Mouse (Mus musculus): ENCODE measurements around the gene Map3k20. TPM values are rescaled to one million over a fixed set of nuclear protein-coding genes. Genes with fewer than 3 reads are reported as not detected.

Map3k20 gene
- polyA plus RNA-seq, 1 experiment from 2014 or later, result 6.1 TPM

- Histone ChIP-seq H3K4me3 (ENCODE audit: low read depth, low read length) (no peak overlapping the region), H3K4me1 (ENCODE audit: control insufficient read depth, insufficient read depth, low read length) (no peaks in the 10 kb centered on the region)
Measured at GRCm38 (mm10) chr2:72352756-72353155, 67.3 kb downstream of the Map3k20 start.

GRCm38 (mm10) chr2:72356471-72356870 lies 71.0 kb downstream of the Map3k20 start:
- 93% methylated on average over 10 of the region's 10 CpGs for WGBS

More at GRCm38 (mm10) chr2:72352756-72353155, 67.3 kb downstream of the Map3k20 start:
- Histone ChIP-seq H3K36me3 (ENCODE audit: control insufficient read depth, insufficient read depth, low read length) (no peaks in the 10 kb centered on the region), H3K27ac (ENCODE audit: low read depth, low read length) (no peak overlapping the region), H3K9ac (replicated peaks; ENCODE audit: low read depth, low read length) (no peak overlapping the region), H3K4me2 (ENCODE audit: low read depth, low read length) (no peak overlapping the region), H3K27me3 (ENCODE audit: control insufficient read depth, insufficient read depth, low read length) (no peaks in the 10 kb centered on the region), H3K9me3 (ENCODE audit: control insufficient read depth, low read length) (no peaks in the 10 kb centered on the region)
- ATAC-seq (ENCODE audit: low read depth), result no peak

GRCm38 (mm10) chr2:72361572-72361971 lies 76.1 kb downstream of the Map3k20 start:
- no peaks in the 10 kb centered on the region for H3K9me3 ChIP-seq (ENCODE audit: control insufficient read depth, low read length)
- H3K9ac ChIP-seq (replicated peaks; ENCODE audit: low read depth, low read length), result no peak overlapping the region
- no peak for ATAC-seq (ENCODE audit: low read depth)
- H3K4me3 ChIP-seq (ENCODE audit: low read depth, low read length), result no peak overlapping the region
- no peaks in the 10 kb centered on the region for H3K27me3 ChIP-seq (ENCODE audit: control insufficient read depth, insufficient read depth, low read length)
- no peaks in the 10 kb centered on the region for H3K4me1 ChIP-seq (ENCODE audit: control insufficient read depth, insufficient read depth, low read length)
- H3K36me3 ChIP-seq (ENCODE audit: control insufficient read depth, insufficient read depth, low read length), result no peaks in the 10 kb centered on the region
- WGBS, result 71% methylated on average over 3 of the region's 3 CpGs
- H3K4me2 ChIP-seq (ENCODE audit: low read depth, low read length), result no peak overlapping the region
- no peak overlapping the region for H3K27ac ChIP-seq (ENCODE audit: low read depth, low read length)

More at GRCm38 (mm10) chr2:72356471-72356870, 71.0 kb downstream of the Map3k20 start:
- H3K9ac ChIP-seq (replicated peaks; ENCODE audit: low read depth, low read length), result no peak overlapping the region
- H3K4me3 ChIP-seq (ENCODE audit: low read depth, low read length), result no peak overlapping the region
- no peak overlapping the region for H3K4me2 ChIP-seq (ENCODE audit: low read depth, low read length)
- H3K27me3 ChIP-seq (ENCODE audit: control insufficient read depth, insufficient read depth, low read length), result no peaks in the 10 kb centered on the region
- H3K9me3 ChIP-seq (ENCODE audit: control insufficient read depth, low read length), result no peaks in the 10 kb centered on the region
- no peaks in the 10 kb centered on the region for H3K36me3 ChIP-seq (ENCODE audit: control insufficient read depth, insufficient read depth, low read length)
- H3K27ac ChIP-seq (ENCODE audit: low read depth, low read length), result no peak overlapping the region
- no peak for ATAC-seq (ENCODE audit: low read depth)
- no peaks in the 10 kb centered on the region for H3K4me1 ChIP-seq (ENCODE audit: control insufficient read depth, insufficient read depth, low read length)

- Histone ChIP-seq H3K9ac (replicated peaks; ENCODE audit: low read depth, low read length) (no peak overlapping the region), H3K27me3 (ENCODE audit: control insufficient read depth, insufficient read depth, low read length) (no peaks in the 10 kb centered on the region), H3K4me3 (ENCODE audit: low read depth, low read length) (no peak overlapping the region), H3K27ac (ENCODE audit: low read depth, low read length) (no peak overlapping the region), H3K9me3 (ENCODE audit: control insufficient read depth, low read length) (no peaks in the 10 kb centered on the region), H3K4me1 (ENCODE audit: control insufficient read depth, insufficient read depth, low read length) (no peaks in the 10 kb centered on the region), H3K36me3 (ENCODE audit: control insufficient read depth, insufficient read depth, low read length) (no peaks in the 10 kb centered on the region), H3K4me2 (ENCODE audit: low read depth, low read length) (no peak overlapping the region)
- 93% methylated on average over 1 of the region's 1 CpGs for WGBS
- ATAC-seq (ENCODE audit: low read depth), result no peak
Measured at GRCm38 (mm10) chr2:72363449-72363848, 78.0 kb downstream of the Map3k20 start.

GRCm38 (mm10) chr2:72365930-72366329 lies 80.5 kb downstream of the Map3k20 start:
- Histone ChIP-seq H3K4me3 (ENCODE audit: low read depth, low read length) (no peak overlapping the region), H3K9me3 (ENCODE audit: control insufficient read depth, low read length) (no peaks in the 10 kb centered on the region), H3K4me2 (ENCODE audit: low read depth, low read length) (no peak overlapping the region), H3K4me1 (ENCODE audit: control insufficient read depth, insufficient read depth, low read length) (no peaks in the 10 kb centered on the region), H3K27me3 (ENCODE audit: control insufficient read depth, insufficient read depth, low read length) (no peaks in the 10 kb centered on the region), H3K27ac (ENCODE audit: low read depth, low read length) (no peak overlapping the region), H3K36me3 (ENCODE audit: control insufficient read depth, insufficient read depth, low read length) (no peaks in the 10 kb centered on the region), H3K9ac (replicated peaks; ENCODE audit: low read depth, low read length) (no peak overlapping the region)
- ATAC-seq (ENCODE audit: low read depth), result no peak
- WGBS, result 39% methylated on average over 7 of the region's 7 CpGs

GRCm38 (mm10) chr2:72366503-72366902 lies 81.1 kb downstream of the Map3k20 start:
- H3K4me2 ChIP-seq (ENCODE audit: low read depth, low read length), result no peak overlapping the region
- H3K27me3 ChIP-seq (ENCODE audit: control insufficient read depth, insufficient read depth, low read length), result no peaks in the 10 kb centered on the region
- WGBS, result 79% methylated on average over 5 of the region's 5 CpGs
- H3K27ac ChIP-seq (ENCODE audit: low read depth, low read length), result no peak overlapping the region
- H3K9me3 ChIP-seq (ENCODE audit: control insufficient read depth, low read length), result no peaks in the 10 kb centered on the region
- H3K4me1 ChIP-seq (ENCODE audit: control insufficient read depth, insufficient read depth, low read length), result no peaks in the 10 kb centered on the region
- no peak overlapping the region for H3K4me3 ChIP-seq (ENCODE audit: low read depth, low read length)
- H3K9ac ChIP-seq (replicated peaks; ENCODE audit: low read depth, low read length), result no peak overlapping the region
- ATAC-seq (ENCODE audit: low read depth), result no peak
- no peaks in the 10 kb centered on the region for H3K36me3 ChIP-seq (ENCODE audit: control insufficient read depth, insufficient read depth, low read length)

- no peak overlapping the region for H3K4me2 ChIP-seq (ENCODE audit: low read depth, low read length)
- no peaks in the 10 kb centered on the region for H3K9me3 ChIP-seq (ENCODE audit: control insufficient read depth, low read length)
- no peak overlapping the region for H3K4me3 ChIP-seq (ENCODE audit: low read depth, low read length)
- no peak overlapping the region for H3K9ac ChIP-seq (replicated peaks; ENCODE audit: low read depth, low read length)
- no peak for ATAC-seq (ENCODE audit: low read depth)
- no peaks in the 10 kb centered on the region for H3K36me3 ChIP-seq (ENCODE audit: control insufficient read depth, insufficient read depth, low read length)
- WGBS, result 96% methylated on average over 5 of the region's 5 CpGs
- H3K4me1 ChIP-seq (ENCODE audit: control insufficient read depth, insufficient read depth, low read length), result no peaks in the 10 kb centered on the region
- H3K27ac ChIP-seq (ENCODE audit: low read depth, low read length), result no peak overlapping the region
- H3K27me3 ChIP-seq (ENCODE audit: control insufficient read depth, insufficient read depth, low read length), result no peaks in the 10 kb centered on the region
Measured at GRCm38 (mm10) chr2:72367850-72368249, 82.4 kb downstream of the Map3k20 start.

- no peaks in the 10 kb centered on the region for H3K27me3 ChIP-seq (ENCODE audit: control insufficient read depth, insufficient read depth, low read length)
- WGBS, result 89% methylated on average over 6 of the region's 6 CpGs
- ATAC-seq (ENCODE audit: low read depth), result no peak
- no peaks in the 10 kb centered on the region for H3K9me3 ChIP-seq (ENCODE audit: control insufficient read depth, low read length)
- no peak overlapping the region for H3K27ac ChIP-seq (ENCODE audit: low read depth, low read length)
- no peak overlapping the region for H3K4me3 ChIP-seq (ENCODE audit: low read depth, low read length)
- no peak overlapping the region for H3K9ac ChIP-seq (replicated peaks; ENCODE audit: low read depth, low read length)
- no peaks in the 10 kb centered on the region for H3K4me1 ChIP-seq (ENCODE audit: control insufficient read depth, insufficient read depth, low read length)
- H3K36me3 ChIP-seq (ENCODE audit: control insufficient read depth, insufficient read depth, low read length), result no peaks in the 10 kb centered on the region
- no peak overlapping the region for H3K4me2 ChIP-seq (ENCODE audit: low read depth, low read length)
Measured at GRCm38 (mm10) chr2:72369140-72369600, 83.7 kb downstream of the Map3k20 start.

GRCm38 (mm10) chr2:72372136-72372535 lies 86.7 kb downstream of the Map3k20 start:
- H3K36me3 ChIP-seq (ENCODE audit: control insufficient read depth, insufficient read depth, low read length), result no peaks in the 10 kb centered on the region
- no peak overlapping the region for H3K27ac ChIP-seq (ENCODE audit: low read depth, low read length)
- 87% methylated on average over 13 of the region's 13 CpGs for WGBS
- no peaks in the 10 kb centered on the region for H3K4me1 ChIP-seq (ENCODE audit: control insufficient read depth, insufficient read depth, low read length)
- H3K9ac ChIP-seq (replicated peaks; ENCODE audit: low read depth, low read length), result no peak overlapping the region
- no peaks in the 10 kb centered on the region for H3K27me3 ChIP-seq (ENCODE audit: control insufficient read depth, insufficient read depth, low read length)
- no peak overlapping the region for H3K4me2 ChIP-seq (ENCODE audit: low read depth, low read length)
- ATAC-seq (ENCODE audit: low read depth), result no peak
- no peak overlapping the region for H3K4me3 ChIP-seq (ENCODE audit: low read depth, low read length)
- no peaks in the 10 kb centered on the region for H3K9me3 ChIP-seq (ENCODE audit: control insufficient read depth, low read length)
